Mouse (Mus musculus) adrenal gland, adult (tissue): ENCODE measurements around the gene Cuedc1.
A peak's percentile ranks its signal among the peaks of the same experiment; 100 is the strongest.

Experiments
- DNase-seq, 2 experiments: peaks; one replicate each; pipeline ENCODE4 v3.0.0; 2022 to 2023; ENCODE audit warnings: low spot score in 1 of 2; ENCODE audit not compliant: inconsistent age in 2 of 2

Gene Cuedc1

GRCm38 (mm10) chr11:88098021-88098729, at the start of gene Cuedc1:
TSS of gene Cuedc1 (plus strand) at chr11:88098058.
- peak in 1 of 2 experiments; percentile 61 for DNase-seq

GRCm38 (mm10) chr11:88048961-88049670, 48.7 kb upstream of the Cuedc1 start:
- DNase-seq = peak in 1 of 2 experiments; percentile 69

DNA sequence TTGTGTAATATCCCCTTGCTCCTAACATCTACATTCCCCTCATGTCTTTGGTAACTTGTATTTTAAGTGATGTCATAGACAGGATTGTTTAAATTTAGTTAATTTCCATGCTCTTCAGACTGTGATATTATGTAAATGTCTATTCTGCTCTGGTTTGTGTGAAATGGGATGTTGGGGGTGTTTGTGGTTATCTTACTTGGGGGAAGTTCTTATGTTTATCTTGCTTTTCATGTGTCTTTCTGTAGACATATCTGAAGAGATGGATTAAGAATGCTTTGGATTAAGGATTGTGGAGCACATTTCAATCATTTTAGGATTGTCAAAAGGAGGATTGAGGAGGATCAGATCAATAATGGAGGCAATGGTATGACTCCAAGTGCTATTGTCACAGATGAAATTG, 48.1 kb upstream of the Cuedc1 start:
- DNase-seq = no peak

- no peak for DNase-seq
These were observed 45.2 kb upstream of the Cuedc1 start for GRCm38 (mm10) chr11:88052638-88053037.

GRCm38 (mm10) chr11:88053821-88054220, 44.0 kb upstream of the Cuedc1 start:
- peak in 1 of 2 experiments; percentile 38 for DNase-seq

DNA sequence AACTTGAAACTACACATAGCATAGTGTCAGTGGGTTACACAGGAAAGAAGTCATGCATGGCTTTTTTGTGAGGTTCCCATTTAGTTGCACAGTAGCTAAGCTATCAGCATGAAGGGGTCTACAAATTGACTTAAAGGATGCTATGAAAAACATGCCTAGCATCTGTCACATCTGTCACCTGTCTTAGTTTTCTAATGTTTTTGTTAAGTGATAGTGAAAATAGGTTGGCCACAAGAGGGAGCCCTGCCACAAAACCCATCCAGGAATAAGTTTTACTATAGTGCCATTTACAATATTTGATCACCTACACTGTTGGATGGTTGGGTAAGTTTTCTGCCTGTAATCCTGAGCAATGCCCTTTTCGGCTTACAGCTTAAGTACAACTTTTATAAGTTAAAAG, 43.3 kb upstream of the Cuedc1 start:
- DNase-seq = peak; percentile 34 to 80

DNA sequence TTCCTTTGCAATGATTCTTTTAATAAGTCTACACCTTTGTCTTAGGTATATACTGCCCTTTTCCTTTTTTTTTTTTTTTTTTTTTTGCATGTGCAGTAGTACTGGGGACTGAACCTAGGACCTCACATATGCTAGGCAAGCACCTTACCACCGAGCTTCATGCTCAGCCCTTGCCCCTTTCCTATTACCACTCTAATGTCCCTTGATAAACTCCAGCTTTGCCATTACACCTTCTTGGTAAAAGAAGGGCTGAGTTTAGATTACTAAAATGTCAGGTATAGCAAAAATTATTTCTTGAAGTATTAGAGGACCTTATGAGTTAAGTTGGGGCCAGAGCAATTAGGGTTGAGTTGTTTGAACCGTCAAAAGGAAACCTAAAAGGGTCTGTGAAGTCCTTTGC, 42.1 kb upstream of the Cuedc1 start:
- DNase-seq = no peak

DNA sequence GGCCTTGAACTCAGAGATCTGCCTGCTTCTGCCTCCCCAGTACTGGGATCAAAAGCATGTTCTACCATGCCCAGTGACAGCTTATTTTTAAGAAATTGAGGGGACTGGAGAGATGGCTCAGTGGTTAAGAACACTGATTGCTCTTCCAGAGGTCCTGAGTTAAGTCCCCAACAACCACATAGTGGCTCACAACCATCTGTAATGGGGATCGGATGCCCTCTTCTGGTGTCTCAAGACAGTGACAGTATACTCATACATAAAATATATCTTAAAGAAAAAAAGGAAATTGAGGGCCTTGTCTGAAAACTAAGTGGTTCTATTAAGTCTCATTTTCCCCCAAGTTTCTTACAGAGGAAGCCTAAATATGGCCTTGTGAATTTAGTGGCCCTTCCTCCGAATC, 40.1 kb upstream of the Cuedc1 start:
- DNase-seq = no peak

GRCm38 (mm10) chr11:88059141-88059540, 38.7 kb upstream of the Cuedc1 start:
- DNase-seq = peak; percentile 51 to 86

- DNase-seq = peak; percentile 29 to 65
These were observed 35.8 kb upstream of the Cuedc1 start for GRCm38 (mm10) chr11:88061892-88062625.

GRCm38 (mm10) chr11:88065732-88066131, 32.1 kb upstream of the Cuedc1 start:
- DNase-seq = no peak

DNA sequence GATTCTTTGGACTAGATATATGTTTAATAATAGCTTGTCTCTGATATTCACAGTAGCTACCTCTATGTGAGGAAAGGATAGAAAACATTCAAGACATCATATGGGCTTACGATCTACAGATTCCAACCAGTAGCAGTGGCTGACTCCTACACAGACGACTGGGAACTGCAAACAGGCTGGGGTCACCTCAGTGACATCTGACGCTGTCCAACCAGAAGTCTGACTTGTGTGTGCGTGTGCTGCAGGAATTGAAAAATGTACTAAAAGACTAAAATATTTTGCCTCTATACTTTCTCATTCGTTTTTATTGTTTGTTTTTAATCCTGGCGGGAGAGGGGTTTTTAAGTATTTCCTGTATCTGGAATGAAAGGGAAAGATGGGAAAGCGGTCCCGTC, 30.7 kb upstream of the Cuedc1 start:
- DNase-seq = no peak

GRCm38 (mm10) chr11:88067586-88068410, 30.1 kb upstream of the Cuedc1 start, which contains the start of gene Vezf1:
TSS of gene Vezf1 (plus strand) at chr11:88068279.
- peak; percentile 86 to 95 for DNase-seq

DNA sequence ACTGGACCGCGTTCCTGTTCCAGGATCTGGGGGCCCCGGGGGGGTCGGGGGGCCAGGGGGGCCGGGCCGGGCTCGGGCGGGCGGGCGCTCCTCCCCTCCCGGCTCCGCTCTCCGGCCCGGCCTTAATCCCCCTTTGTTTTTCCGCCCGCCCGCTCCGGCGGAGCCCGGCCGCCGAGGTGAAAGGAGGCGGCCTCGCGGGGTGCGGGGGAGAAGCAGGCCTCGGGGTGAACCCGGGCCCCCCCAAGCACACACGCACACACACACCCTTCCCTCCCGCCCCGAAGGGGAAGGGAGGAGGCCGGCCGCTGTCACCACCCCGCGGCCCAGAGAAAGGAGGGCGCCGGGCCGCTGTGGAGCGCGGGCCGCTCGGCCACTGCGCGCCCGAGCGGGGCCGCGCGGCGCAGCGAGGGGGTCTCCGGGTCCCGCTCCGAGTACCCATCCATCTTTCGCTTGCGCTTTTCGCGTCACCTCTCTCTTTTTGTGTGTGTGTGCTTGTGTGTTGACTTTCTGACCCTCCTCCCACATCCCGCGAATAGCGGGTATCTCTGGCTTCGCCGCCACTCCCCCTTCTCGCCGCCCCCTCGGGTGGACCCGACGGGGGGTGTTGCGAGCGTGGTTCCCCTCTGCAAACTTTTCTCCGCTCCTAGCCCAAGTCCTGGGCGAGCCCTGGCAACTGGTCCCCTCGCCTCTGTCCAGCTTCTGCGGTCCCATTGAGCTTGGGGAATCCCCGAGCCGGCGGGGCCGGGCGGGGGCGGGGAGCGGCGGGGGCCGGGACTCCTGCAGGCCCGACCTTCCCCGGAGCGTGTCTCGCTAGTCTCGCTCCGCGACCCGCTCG, 29.2 kb upstream of the Cuedc1 start:
- peak; percentile 84 to 94 for DNase-seq

DNA sequence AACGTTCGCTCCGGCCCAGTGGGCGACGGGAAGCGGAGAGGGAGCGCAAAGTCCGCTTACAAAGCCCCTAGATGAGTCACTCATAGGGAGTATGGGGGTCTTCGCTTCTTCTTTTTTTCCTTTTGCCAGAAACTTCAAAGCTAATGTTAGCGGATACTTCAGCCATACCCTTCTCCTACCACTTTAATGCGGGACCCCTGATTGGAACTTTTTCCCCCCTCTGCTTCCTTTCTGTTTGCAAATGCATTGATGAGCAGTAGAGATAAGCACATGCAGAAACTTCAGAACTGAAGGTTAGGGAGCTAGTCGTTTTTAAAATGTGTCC, 28.6 kb upstream of the Cuedc1 start:
- DNase-seq = no peak

DNA sequence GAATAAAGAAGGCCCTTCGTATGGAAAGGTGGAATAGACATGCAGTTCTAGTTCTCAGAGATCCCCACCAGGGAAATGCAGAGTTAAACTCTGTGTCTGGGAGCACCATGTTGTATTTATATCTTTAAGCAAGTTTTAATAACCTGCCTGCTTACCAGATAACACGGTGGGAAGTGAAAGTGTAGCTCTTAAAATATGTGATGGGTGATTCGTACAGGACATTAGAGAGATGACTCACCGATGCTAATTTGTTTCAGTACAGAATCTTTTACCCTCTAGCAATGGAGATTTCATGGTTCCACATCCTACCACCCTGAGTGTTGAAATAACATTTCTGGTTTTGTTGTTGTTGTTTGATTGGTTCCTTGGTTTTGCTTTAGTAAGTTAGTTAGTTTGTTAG, 27.5 kb upstream of the Cuedc1 start:
- peak in 1 of 2 experiments; percentile 69 for DNase-seq

DNA sequence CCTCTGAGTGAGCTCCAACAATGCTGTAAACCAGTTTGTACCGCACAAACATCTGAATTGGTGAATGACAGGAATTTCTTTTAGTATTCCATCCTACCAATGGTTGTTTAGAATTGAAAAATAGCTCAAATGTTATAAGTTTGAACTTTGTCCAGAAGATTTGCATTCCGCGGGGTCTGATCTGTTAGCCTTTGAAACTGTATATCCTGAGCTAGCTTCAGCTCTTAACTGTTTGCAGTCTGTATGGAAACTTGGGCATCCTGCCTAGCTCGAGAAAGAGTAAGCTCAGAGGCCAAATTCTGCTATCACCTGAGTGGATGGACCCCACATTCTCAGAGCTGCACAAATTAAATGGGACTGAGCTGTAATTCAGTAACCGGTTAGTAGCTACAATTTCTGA, 26.7 kb upstream of the Cuedc1 start:
- no peak for DNase-seq

- DNase-seq = no peak
These were observed 24.4 kb upstream of the Cuedc1 start for GRCm38 (mm10) chr11:88073343-88073875.

GRCm38 (mm10) chr11:88075701-88076100, 22.2 kb upstream of the Cuedc1 start:
- no peak for DNase-seq

- DNase-seq = no peak
These were observed 21.5 kb upstream of the Cuedc1 start for GRCm38 (mm10) chr11:88076394-88076793.
